Mouse (Mus musculus) cerebellum, postnatal 10 days (tissue): ENCODE results near the gene Gm10401.
"Not testable (repeated sequence)": the region's sequence is repeated elsewhere in the genome, so short reads cannot be mapped to it uniquely, and the experiment has no call there.

Source experiments
- DNase-seq, 2 experiments: peaks; one replicate each; pipeline ENCODE4 v3.0.0; 2021; ENCODE audit warnings: mixed read lengths in 2 of 2

Gm10401 gene

DNA sequence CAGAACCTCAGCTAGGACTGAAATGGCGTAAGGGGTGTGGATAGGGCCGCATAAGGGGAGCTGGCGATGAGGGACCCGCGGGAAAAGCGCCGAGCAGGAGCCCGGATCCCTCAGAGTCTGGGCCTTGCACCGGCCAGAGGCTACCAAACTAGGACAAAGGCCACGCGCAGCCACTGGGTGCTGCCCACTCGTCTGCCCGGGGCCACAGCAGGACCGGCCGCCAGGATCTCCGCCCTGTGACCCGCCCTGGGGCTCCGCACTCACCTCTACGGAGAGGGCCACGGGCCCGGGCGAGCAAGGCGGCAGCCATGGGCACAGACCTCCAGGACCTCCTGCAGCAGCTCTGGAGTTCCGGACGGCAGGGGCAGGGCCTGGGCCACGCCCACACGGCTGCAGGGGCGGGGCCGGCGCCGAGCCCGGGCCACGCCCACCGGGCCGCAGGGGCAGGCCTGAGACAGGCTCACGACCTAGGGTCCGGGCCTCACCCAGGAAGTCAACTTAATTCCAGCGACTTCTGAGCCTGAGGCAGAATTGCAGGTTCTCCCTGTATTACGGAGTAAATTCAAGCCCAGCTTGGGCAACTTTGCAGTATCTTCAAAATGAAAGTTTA, 21.0 kb upstream of the Gm10401 start, which contains the start of gene Acads:
TSS of gene Acads (minus strand) at position 386 of the 610 bp plus-strand sequence.
- peak; percentile 67 to 79 for DNase-seq

DNA sequence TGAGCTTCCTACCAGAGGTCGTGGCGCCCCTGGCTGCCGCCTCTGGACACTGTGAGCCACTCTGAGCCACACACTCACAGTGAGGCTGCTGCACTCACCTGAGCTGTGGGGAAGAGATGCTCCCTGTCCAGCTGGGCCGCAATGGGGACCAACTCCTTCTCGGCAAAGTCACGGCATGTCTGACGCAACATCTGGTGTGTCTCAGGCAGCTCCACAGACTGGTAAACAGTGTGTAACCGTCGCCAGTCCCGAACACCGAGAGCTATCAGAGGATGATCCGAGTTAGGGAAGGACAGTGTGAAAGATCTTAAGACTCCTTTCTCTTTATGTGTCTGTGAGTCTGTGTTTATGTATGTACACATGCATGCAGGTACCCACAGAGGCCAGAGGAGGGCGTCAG, 19.4 kb upstream of the Gm10401 start:
- no peak for DNase-seq

DNA sequence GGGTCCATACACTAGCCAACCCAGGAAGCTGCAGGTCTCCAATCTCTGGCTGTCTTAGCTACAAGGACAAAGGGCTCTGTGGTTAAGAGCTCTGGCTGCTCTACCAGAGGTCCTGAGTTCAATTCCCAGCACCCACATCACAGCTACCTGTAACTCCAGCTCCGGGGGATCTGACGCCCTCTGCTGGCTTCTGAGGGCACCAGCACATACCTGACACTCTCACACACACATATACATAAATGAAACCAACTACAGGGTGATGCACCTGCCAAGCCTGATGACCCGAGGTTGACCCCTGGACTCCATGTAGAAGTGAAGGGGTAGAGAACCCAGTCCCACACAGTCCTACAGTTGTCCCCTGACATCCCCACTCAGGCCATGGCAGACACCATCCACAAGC, 18.3 kb upstream of the Gm10401 start:
- DNase-seq = no peak

GRCm38 (mm10) chr5:115114501-115114900, 16.4 kb upstream of the Gm10401 start:
- DNase-seq = no peak

DNA sequence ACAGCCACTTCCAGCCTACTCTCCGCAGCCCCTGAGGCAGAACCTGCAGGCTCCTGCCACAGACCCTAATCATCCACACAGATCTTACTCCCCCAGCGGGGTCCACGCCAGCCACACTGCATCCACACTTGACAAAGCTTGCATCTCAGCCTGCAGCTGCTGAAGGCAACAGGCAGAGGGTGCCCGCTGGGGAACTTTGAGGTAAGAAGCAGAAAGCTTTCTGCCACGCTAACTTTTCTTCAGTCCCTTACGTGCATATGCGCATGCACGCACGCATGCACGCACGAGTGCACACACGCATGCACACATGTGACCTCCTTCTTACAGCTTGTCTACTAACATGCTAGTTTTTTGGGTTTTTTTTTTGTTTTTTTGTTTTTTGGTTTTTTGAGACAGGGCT, 15.1 kb upstream of the Gm10401 start:
- no peak for DNase-seq

- peak; percentile 47 to 49 for DNase-seq
Measured at GRCm38 (mm10) chr5:115111156-115111555, 13.1 kb upstream of the Gm10401 start.

- DNase-seq = not testable (repeated sequence)
Measured at GRCm38 (mm10) chr5:115103253-115103652, 5.2 kb upstream of the Gm10401 start.

DNA sequence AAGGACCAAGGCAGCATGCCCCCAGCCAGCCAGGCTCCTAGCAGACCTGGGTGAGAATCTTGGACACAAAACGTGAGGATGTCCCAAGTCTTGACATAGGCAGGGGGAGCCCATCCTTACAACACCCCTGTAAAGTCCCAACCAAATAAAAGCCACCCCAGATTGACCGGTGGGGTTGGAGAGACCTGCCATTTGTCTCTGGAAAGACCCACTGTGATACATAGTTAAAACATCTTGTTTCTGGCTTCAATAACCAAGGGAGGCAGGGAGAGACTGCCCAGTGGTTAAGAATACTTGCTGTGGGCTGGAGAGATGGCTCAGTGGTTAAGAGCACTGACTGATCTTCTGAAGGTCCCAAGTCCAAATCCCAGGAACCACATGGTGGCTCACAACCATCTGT, 4.1 kb upstream of the Gm10401 start:
- no peak for DNase-seq

GRCm38 (mm10) chr5:115100473-115100872, 2.4 kb upstream of the Gm10401 start:
- no peak for DNase-seq

DNA sequence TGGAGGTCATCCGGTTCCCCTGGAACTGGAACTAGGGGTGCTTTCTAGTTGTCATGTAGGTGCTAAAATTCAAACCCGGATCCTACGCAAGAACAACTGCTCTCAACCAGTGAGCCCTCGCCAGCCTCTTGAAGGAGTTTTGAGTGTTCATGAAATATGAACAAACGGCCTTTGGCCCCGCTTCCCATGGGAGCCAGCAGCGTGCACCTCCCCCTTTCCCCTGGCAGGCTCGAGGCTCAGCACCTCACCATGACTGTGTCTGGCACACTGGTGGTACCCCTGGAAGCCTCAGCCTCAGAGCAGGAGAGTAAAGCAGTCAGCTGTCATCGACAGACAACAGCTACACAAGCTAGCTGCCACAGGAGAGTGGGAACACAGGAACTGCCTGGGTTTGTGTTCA, 1.9 kb upstream of the Gm10401 start:
- no peak for DNase-seq

GRCm38 (mm10) chr5:115099530-115099929, 1.4 kb upstream of the Gm10401 start:
- DNase-seq = no peak

DNA sequence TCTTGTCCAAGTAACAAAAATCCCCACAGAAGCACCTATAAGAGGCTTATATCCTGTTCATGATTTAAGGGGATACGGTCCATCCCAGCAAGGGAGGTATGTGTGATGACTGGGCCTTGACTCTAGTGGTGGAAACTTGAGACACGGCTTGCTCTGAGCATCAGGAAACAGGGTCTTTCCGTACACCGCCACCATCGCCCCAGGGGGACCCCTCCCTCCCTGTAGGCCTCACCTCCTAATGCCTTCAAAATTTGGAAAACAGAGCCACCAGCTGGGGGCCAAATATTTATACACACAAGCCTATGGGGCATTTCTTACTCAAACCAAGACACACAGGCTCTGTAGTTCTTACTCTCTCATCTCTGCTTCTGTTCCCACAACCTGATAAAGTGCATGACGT, 6.3 kb downstream of the Gm10401 start:
- no peak for DNase-seq

- DNase-seq = no peak
Measured at GRCm38 (mm10) chr5:115091015-115091414, 7.1 kb downstream of the Gm10401 start.

GRCm38 (mm10) chr5:115089592-115090268, 8.4 kb downstream of the Gm10401 start:
- no peak for DNase-seq

- no peak for DNase-seq
Measured at GRCm38 (mm10) chr5:115085675-115086074, 12.4 kb downstream of the Gm10401 start.

DNA sequence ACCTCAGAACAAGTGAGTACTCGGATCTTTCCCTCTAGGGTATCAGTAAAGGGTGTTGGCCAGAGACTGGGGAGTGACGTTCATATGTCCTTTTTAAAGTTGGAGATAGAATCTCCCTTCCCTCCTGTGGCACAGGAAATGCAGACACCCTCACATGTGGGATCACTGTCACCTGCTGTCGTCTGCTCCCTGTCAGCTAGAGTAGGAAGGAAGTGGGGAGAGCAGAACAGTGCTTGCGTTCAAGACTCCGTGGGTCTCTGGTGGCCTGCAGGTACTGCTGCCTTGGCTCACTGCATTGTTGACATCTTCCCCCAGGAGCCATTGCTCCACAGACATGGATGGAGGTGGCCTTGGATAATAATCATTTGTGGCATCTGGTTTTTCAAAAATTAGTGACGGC, 14.6 kb downstream of the Gm10401 start:
- no peak for DNase-seq

DNA sequence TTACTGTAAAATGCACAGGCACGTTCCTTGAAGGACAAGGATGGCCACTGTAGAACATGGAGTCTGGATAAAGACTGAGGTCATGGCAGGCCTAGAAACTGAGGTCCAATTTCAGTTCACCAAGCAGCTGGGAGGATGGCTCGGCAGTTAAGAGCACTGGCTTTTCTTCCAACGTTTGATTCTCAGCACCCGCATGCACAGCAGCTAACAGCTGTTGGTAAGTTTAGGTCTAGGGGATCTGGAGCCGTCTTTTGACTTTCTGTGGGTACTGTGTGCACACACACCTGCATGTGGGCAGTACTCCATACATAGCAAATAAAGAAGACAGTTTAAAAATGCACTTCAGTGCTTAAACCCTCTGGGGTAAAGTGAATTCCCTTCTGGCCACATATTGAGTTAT, 16.5 kb downstream of the Gm10401 start:
- no peak for DNase-seq

GRCm38 (mm10) chr5:115076144-115076901, 21.8 kb downstream of the Gm10401 start:
- peak; percentile 84 to 85 for DNase-seq

DNA sequence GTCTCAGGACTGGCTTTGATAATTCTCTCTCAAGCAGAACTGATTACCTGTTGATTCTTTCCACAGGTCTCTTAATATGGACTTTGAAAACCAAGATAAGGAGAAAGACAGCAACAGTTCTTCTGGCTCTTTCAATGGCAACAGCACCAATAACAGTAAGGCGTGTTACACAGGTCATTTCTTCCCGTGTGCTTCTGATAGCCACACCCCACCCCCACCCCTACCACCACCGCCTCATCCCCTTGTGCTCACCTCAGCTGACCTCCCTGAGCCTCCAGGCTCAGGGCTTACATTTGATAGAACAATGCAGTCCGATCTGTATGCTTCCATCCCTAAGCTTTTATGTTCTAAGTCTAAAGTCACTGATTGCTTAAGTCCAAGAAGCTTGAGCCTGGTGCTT, 23.3 kb downstream of the Gm10401 start:
- DNase-seq = no peak

GRCm38 (mm10) chr5:115073306-115073705, 24.8 kb downstream of the Gm10401 start:
- not testable (repeated sequence) for DNase-seq

DNA sequence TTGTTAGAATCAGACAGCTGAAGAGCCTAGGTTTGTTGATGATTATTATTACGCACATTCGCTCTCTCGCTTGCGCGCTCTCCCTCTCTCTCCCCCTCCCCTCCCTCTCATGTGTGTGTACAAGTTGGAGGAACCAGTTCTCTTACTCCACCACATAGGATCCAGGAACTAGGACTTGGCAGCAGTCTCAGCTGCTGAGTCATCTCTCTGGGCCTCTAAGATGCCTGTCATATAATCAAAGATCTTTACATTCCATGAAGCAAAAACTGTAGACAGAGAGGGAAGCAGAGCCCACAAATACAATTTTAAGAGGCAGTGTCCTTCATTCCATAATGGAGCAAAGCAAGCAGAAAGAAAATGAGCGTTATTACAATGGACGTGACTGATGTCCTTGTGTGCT, 26.0 kb downstream of the Gm10401 start:
- DNase-seq = peak in 1 of 2 experiments; percentile 22

GRCm38 (mm10) chr5:115071096-115071901, 26.8 kb downstream of the Gm10401 start:
- peak; percentile 27 to 30 for DNase-seq

DNA sequence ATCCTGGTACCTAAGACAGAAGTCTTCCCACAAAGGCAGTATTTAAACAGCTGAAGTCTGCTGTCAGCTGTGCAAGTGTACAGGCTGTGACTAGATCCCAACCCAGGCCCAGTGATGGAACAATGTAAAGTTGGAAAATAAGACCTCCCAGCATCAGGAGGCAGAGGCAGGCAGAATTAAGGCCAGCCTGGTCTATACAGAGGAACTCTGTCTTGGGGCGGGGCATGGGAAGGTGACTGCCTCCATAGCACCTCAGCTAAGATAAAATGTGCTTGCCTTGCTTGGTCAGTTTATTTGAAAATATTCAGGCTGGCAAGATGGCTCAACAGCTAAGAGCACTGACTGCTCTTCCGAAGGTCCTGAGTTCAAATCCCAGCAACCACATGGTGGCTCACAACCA, 27.6 kb downstream of the Gm10401 start:
- DNase-seq = no peak
